In genomic region chr10:41153229-41153750, GRCm38 (mm10) we compare ENCODE assay signal across 23 mouse cellular contexts.
A peak's percentile ranks its signal among the peaks of the same experiment; 100 is the strongest.
DNase-seq lines count a peak whose midpoint lies in the region; ATAC-seq and TF ChIP-seq lines count a peak whose summit lies in the region.
"Had no signal": no experiment of that assay in that cellular context is flagged by ENCODE, and none has a peak within 500 bp of the region (broad histone marks: within the 10 kb centered on the region; RNA-seq: fewer than 3 reads in every experiment).

No protein-coding gene starts in this region.

- no peak for TF ChIP-seq CTCF in liver, postnatal 0 days (IDR thresholded peaks at IDR 0.05; ENCODE audit: low read depth)

- 73% methylated on average over 5 of the region's 5 CpGs for WGBS in heart, embryonic 11.5 days (ENCODE audit: insufficient replicate concordance)
- WGBS in liver, embryonic 11.5 days, result 75% methylated on average over 5 of the region's 5 CpGs
- WGBS in liver, postnatal 0 days (ENCODE audit: insufficient replicate concordance), result 66% methylated on average over 5 of the region's 5 CpGs
- WGBS in forebrain, embryonic 16.5 days, result 89% methylated on average over 5 of the region's 5 CpGs

- H3K9ac ChIP-seq in heart, embryonic 11.5 days (ENCODE audit: low read depth, low read length), result no peak overlapping the region
- no peak overlapping the region for H3K9ac ChIP-seq in liver, embryonic 11.5 days (ENCODE audit: low read depth, low read length)
- no peak overlapping the region for H3K9ac ChIP-seq in liver, postnatal 0 days (replicated peaks)
- H3K9ac ChIP-seq in forebrain, embryonic 16.5 days (replicated peaks; ENCODE audit: low read depth, low read length), result no peak overlapping the region
- H3K9ac ChIP-seq: embryonic facial prominence, embryonic 12.5 days; embryonic facial prominence, embryonic 15.5 days; heart, embryonic 13.5 days; hindbrain, embryonic 12.5 days; hindbrain, embryonic 15.5 days had no signal

- H3K4me2 ChIP-seq in heart, embryonic 11.5 days, result no peak overlapping the region
- no peak overlapping the region for H3K4me2 ChIP-seq in liver, embryonic 11.5 days
- no peak overlapping the region for H3K4me2 ChIP-seq in liver, postnatal 0 days (ENCODE audit: low read depth, low read length)
- H3K4me2 ChIP-seq in forebrain, embryonic 16.5 days (ENCODE audit: low read length), result no peak overlapping the region
- H3K4me2 ChIP-seq: embryonic facial prominence, embryonic 12.5 days; embryonic facial prominence, embryonic 15.5 days; heart, embryonic 13.5 days; hindbrain, embryonic 12.5 days; hindbrain, embryonic 15.5 days had no signal

- no peak for ATAC-seq in heart, embryonic 11.5 days (replicated peaks; ENCODE audit: insufficient number of reproducible peaks, low FRiP score, low TSS enrichment)
- no peak for ATAC-seq in liver, embryonic 11.5 days (replicated peaks; ENCODE audit: low FRiP score)
- peak; percentile 59 for ATAC-seq in liver, postnatal 0 days
- ATAC-seq in forebrain, embryonic 16.5 days, result no peak
- ATAC-seq: forebrain, embryonic 14.5 days had no signal

- TF ChIP-seq EP300 in liver, postnatal 0 days (IDR thresholded peaks at IDR 0.05; ENCODE audit: low read depth), result no peak

- no peaks in the 10 kb centered on the region for H3K9me3 ChIP-seq in heart, embryonic 11.5 days (replicated peaks; ENCODE audit: control insufficient read depth, low read length)
- no peaks in the 10 kb centered on the region for H3K9me3 ChIP-seq in liver, embryonic 11.5 days (ENCODE audit: control insufficient read depth, low read length)
- H3K9me3 ChIP-seq in liver, postnatal 0 days (ENCODE audit: low read length), result no peaks in the 10 kb centered on the region
- no peaks in the 10 kb centered on the region for H3K9me3 ChIP-seq in forebrain, embryonic 16.5 days (ENCODE audit: control insufficient read depth, low read length)
- H3K9me3 ChIP-seq: embryonic facial prominence, embryonic 12.5 days; embryonic facial prominence, embryonic 15.5 days; heart, embryonic 13.5 days; hindbrain, embryonic 12.5 days; hindbrain, embryonic 15.5 days had no signal

- no peaks in the 10 kb centered on the region for H3K27me3 ChIP-seq in heart, embryonic 11.5 days (ENCODE audit: control insufficient read depth, insufficient read depth, low read length)
- no peaks in the 10 kb centered on the region for H3K27me3 ChIP-seq in liver, embryonic 11.5 days (replicated peaks; ENCODE audit: control insufficient read depth, insufficient read depth, low read length)
- H3K27me3 ChIP-seq in liver, postnatal 0 days (ENCODE audit: insufficient read depth, low read length), result no peaks in the 10 kb centered on the region
- H3K27me3 ChIP-seq in forebrain, embryonic 16.5 days (replicated peaks; ENCODE audit: control insufficient read depth, insufficient read depth, low read length), result no peaks in the 10 kb centered on the region
- H3K27me3 ChIP-seq: embryonic facial prominence, embryonic 12.5 days; embryonic facial prominence, embryonic 15.5 days; heart, embryonic 13.5 days; hindbrain, embryonic 12.5 days; hindbrain, embryonic 15.5 days had no signal

- peak; percentile 53 for DNase-seq in heart, adult 11 months
- DNase-seq in liver, result peak; percentile 30
- DNase-seq in liver, embryonic 11.5 days (ENCODE audit: low spot score), result no peak
- DNase-seq in c-Kit-positive CD71-positive TER-119-positive erythroid progenitor cells, embryonic 14.5 days (ENCODE audit: low spot score), result peak; percentile 49
- no peak for DNase-seq in liver, postnatal 0 days
- no peak for DNase-seq in lung, postnatal 25 days (ENCODE audit: low spot score)
- DNase-seq: adrenal gland, adult 2 months; adrenal gland, postnatal 14 days; cerebellum, adult 11 months; cerebellum, adult 2 months; cerebellum, adult 9-11 months; cerebellum, postnatal 25 days; gastrocnemius, postnatal 10 days; gastrocnemius, postnatal 36 days; heart, postnatal 14 days had no signal

- H3K27ac ChIP-seq in heart, embryonic 11.5 days (ENCODE audit: low read depth, low read length), result no peak overlapping the region
- H3K27ac ChIP-seq in liver, embryonic 11.5 days (ENCODE audit: low read depth, low read length), result no peak overlapping the region
- no peak overlapping the region for H3K27ac ChIP-seq in liver, postnatal 0 days (ENCODE audit: low read depth)
- no peak overlapping the region for H3K27ac ChIP-seq in forebrain, embryonic 16.5 days (ENCODE audit: low read length)
- H3K27ac ChIP-seq: embryonic facial prominence, embryonic 12.5 days; embryonic facial prominence, embryonic 15.5 days; heart, embryonic 13.5 days; hindbrain, embryonic 12.5 days; hindbrain, embryonic 15.5 days had no signal

- H3K36me3 ChIP-seq in heart, embryonic 11.5 days (ENCODE audit: control insufficient read depth, insufficient read depth, low read length), result no peaks in the 10 kb centered on the region
- H3K36me3 ChIP-seq in liver, embryonic 11.5 days (ENCODE audit: control insufficient read depth, insufficient read depth, low read length), result no peaks in the 10 kb centered on the region
- no peaks in the 10 kb centered on the region for H3K36me3 ChIP-seq in liver, postnatal 0 days (replicated peaks; ENCODE audit: insufficient read depth, low read length)
- no peaks in the 10 kb centered on the region for H3K36me3 ChIP-seq in forebrain, embryonic 16.5 days (ENCODE audit: control insufficient read depth, insufficient read depth)
- H3K36me3 ChIP-seq: embryonic facial prominence, embryonic 12.5 days; embryonic facial prominence, embryonic 15.5 days; heart, embryonic 13.5 days; hindbrain, embryonic 12.5 days; hindbrain, embryonic 15.5 days had no signal

- no peak overlapping the region for H3K4me3 ChIP-seq in heart, embryonic 11.5 days (ENCODE audit: low read depth, low read length)
- no peak overlapping the region for H3K4me3 ChIP-seq in liver, embryonic 11.5 days (ENCODE audit: low read depth, low read length)
- no peak overlapping the region for H3K4me3 ChIP-seq in liver, postnatal 0 days (ENCODE audit: low read depth, low read length)
- H3K4me3 ChIP-seq in forebrain, embryonic 16.5 days (replicated peaks; ENCODE audit: low read length), result no peak overlapping the region
- H3K4me3 ChIP-seq: embryonic facial prominence, embryonic 12.5 days; embryonic facial prominence, embryonic 15.5 days; heart, embryonic 13.5 days; hindbrain, embryonic 12.5 days; hindbrain, embryonic 15.5 days had no signal

- H3K4me1 ChIP-seq in heart, embryonic 11.5 days (ENCODE audit: control insufficient read depth, insufficient read depth, low read length), result no peaks in the 10 kb centered on the region
- no peaks in the 10 kb centered on the region; the same call in 1 of the 2 replicates for H3K4me1 ChIP-seq in liver, embryonic 11.5 days (replicated peaks; ENCODE audit: control insufficient read depth, insufficient read depth, low read length)
- H3K4me1 ChIP-seq in liver, postnatal 0 days (ENCODE audit: insufficient read depth), result peaks cover 14% of the 10 kb centered on the region; the same call in 1 of the 2 replicates
- no peaks in the 10 kb centered on the region for H3K4me1 ChIP-seq in forebrain, embryonic 16.5 days (replicated peaks; ENCODE audit: control insufficient read depth, insufficient read depth, low read length)
- H3K4me1 ChIP-seq: embryonic facial prominence, embryonic 12.5 days; embryonic facial prominence, embryonic 15.5 days; hindbrain, embryonic 12.5 days had no signal

Comparison
In these comparisons a context has a peak if more than half of its experiments do, and no peak if none do; other contexts are left out.
1. DNase-seq: peak in heart, adult 11 months (single experiment), liver (single experiment) and c-Kit-positive CD71-positive TER-119-positive erythroid progenitor cells, embryonic 14.5 days (single experiment); none in liver, embryonic 11.5 days (single experiment), liver, postnatal 0 days (single experiment) and lung, postnatal 25 days (single experiment).